Mouse (Mus musculus) CH12.LX (cell line): ENCODE data around the gene Lman1l. TPM values are rescaled to one million over a fixed set of nuclear protein-coding genes. Genes with fewer than 3 reads are reported as not detected.

Source experiments
- DNase-seq: peaks from one replicate; pipeline ENCODE4 v3.0.0-alpha.2; 2013; ENCODE audit errors: extremely low read depth
- H3K27ac ChIP-seq: 2 replicates; pipeline ENCODE4 v1.5.1; 2012; ENCODE audit warnings: low read depth, mild to moderate bottlenecking, control low read depth, moderate library complexity; ENCODE audit not compliant: insufficient read depth
- H3K27me3 ChIP-seq: replicated peaks from 2 replicates; pipeline ENCODE3; 2012; ENCODE audit warnings: inconsistent platforms
- H3K36me3 ChIP-seq, 2 experiments: replicated peaks in 1 of 2; 2 replicates each; pipeline versions ENCODE3 to v1.6.1; 2012; ENCODE audit warnings: inconsistent platforms in 1 of 2, low read length in 1 of 2, mild to moderate bottlenecking in 1 of 2, mixed read lengths in 1 of 2, moderate library complexity in 1 of 2; ENCODE audit not compliant: control insufficient read depth in 1 of 2, insufficient read depth in 1 of 2
- H3K4me1 ChIP-seq, 2 experiments: 2 replicates each; pipeline ENCODE4 v1.6.1; 2012; ENCODE audit warnings: inconsistent platforms in 1 of 2, moderate library complexity in 1 of 2; ENCODE audit not compliant: insufficient read depth in 2 of 2, control insufficient read depth in 1 of 2
- H3K4me2 ChIP-seq: 2 replicates; pipeline ENCODE4 v1.6.1; 2012; ENCODE audit warnings: low read depth, mild to moderate bottlenecking, control low read depth; ENCODE audit not compliant: poor library complexity, insufficient read depth, severe bottlenecking
- H3K4me3 ChIP-seq, 3 experiments: fragments of 150-350 bp in 1 of 3; sonication (generic) in 1 of 3; replicated peaks in 1 of 3; 2 replicates each; pipeline versions ENCODE3 to v1.5.1; 2011 to 2012; ENCODE audit warnings: low read depth in 2 of 3, low read length in 2 of 3, mild to moderate bottlenecking in 2 of 3, moderate library complexity in 2 of 3, control low read depth in 1 of 3, improper control_type of control experiment in 1 of 3, inconsistent platforms in 1 of 3, mixed read lengths in 1 of 3; ENCODE audit not compliant: poor library complexity in 1 of 3
- H3K79me2 ChIP-seq: replicated peaks from 2 replicates; pipeline ENCODE4 v1.6.1; 2012; ENCODE audit warnings: mild to moderate bottlenecking, moderate library complexity; ENCODE audit not compliant: control insufficient read depth, poor library complexity, insufficient read depth, severe bottlenecking; ENCODE audit errors: extremely low read depth
- H3K9ac ChIP-seq: 2 replicates; pipeline ENCODE4 v1.6.1; 2012; ENCODE audit warnings: low read depth, mild to moderate bottlenecking, control low read depth, moderate library complexity; ENCODE audit not compliant: insufficient read depth
- H3K9me3 ChIP-seq: replicated peaks from 2 replicates; pipeline ENCODE3; 2012; ENCODE audit warnings: low read length, inconsistent platforms, mixed read lengths
- BHLHE40 ChIP-seq: IDR thresholded peaks from 2 replicates; pipeline ENCODE4 v1.6.1; 2011; ENCODE audit warnings: mild to moderate bottlenecking, low read depth, low read length, improper control_type of control experiment
- CHD2 ChIP-seq: IDR thresholded peaks from 2 replicates; pipeline ENCODE4 v1.6.1; 2011; ENCODE audit warnings: low read length, improper control_type of control experiment
- CTCF ChIP-seq, 2 experiments: IDR thresholded peaks in 1 of 2; conservative IDR thresholded peaks in 1 of 2; 2 replicates each; pipeline ENCODE4 v1.5.1; 2011 to 2012; ENCODE audit warnings: low read depth in 2 of 2, low read length in 2 of 2, improper control_type of control experiment in 1 of 2, inconsistent platforms in 1 of 2, mild to moderate bottlenecking in 1 of 2, moderate library complexity in 1 of 2
- E2F4 ChIP-seq: IDR thresholded peaks from 2 replicates; pipeline ENCODE4 v1.6.1; 2011; ENCODE audit warnings: low read depth, low read length, improper control_type of control experiment; ENCODE audit not compliant: insufficient replicate concordance
- ELF1 ChIP-seq: IDR thresholded peaks from 2 replicates; pipeline ENCODE4 v1.6.1; 2014; ENCODE audit warnings: low read depth, mild to moderate bottlenecking, inconsistent platforms, low read length, improper control_type of control experiment
- HCFC1 ChIP-seq: IDR thresholded peaks from 2 replicates; pipeline ENCODE4 v1.6.1; 2012; ENCODE audit warnings: low read depth, mild to moderate bottlenecking, inconsistent platforms, low read length, improper control_type of control experiment
- JUN ChIP-seq: IDR thresholded peaks from 2 replicates; pipeline ENCODE4 v1.6.1; 2011; ENCODE audit warnings: low read depth, mild to moderate bottlenecking, low read length, improper control_type of control experiment, moderate library complexity; ENCODE audit not compliant: insufficient read depth
- KAT2A ChIP-seq: IDR thresholded peaks from 2 replicates; pipeline ENCODE4 v1.6.1; 2012; ENCODE audit warnings: low read length, improper control_type of control experiment, inconsistent platforms; ENCODE audit not compliant: insufficient replicate concordance
- MAX ChIP-seq: IDR thresholded peaks from 2 replicates; pipeline ENCODE4 v1.6.1; 2011; ENCODE audit warnings: low read length, improper control_type of control experiment
- MAZ ChIP-seq: IDR thresholded peaks from 2 replicates; pipeline ENCODE4 v1.6.1; 2012; ENCODE audit warnings: low read depth, mild to moderate bottlenecking, inconsistent platforms, low read length, improper control_type of control experiment, moderate library complexity
- MEF2A ChIP-seq: IDR thresholded peaks from 2 replicates; pipeline ENCODE4 v1.6.1; 2014; ENCODE audit warnings: low read depth, mild to moderate bottlenecking, inconsistent platforms, low read length, improper control_type of control experiment, borderline replicate concordance
- MYC ChIP-seq: IDR thresholded peaks from 2 replicates; pipeline ENCODE4 v1.6.1; 2011; ENCODE audit warnings: low read depth, mild to moderate bottlenecking, improper control_type of control experiment, low read length
- NELFE ChIP-seq: IDR thresholded peaks from 2 replicates; pipeline ENCODE4 v1.6.1; 2011; ENCODE audit warnings: low read depth, low read length, improper control_type of control experiment
- NRF1 ChIP-seq: IDR thresholded peaks from 2 replicates; pipeline ENCODE4 v1.6.1; 2014; ENCODE audit warnings: low read depth, mild to moderate bottlenecking, inconsistent platforms, low read length, improper control_type of control experiment, moderate library complexity
- POLR2A ChIP-seq: IDR thresholded peaks from 2 replicates; pipeline ENCODE4 v1.6.1; 2011; ENCODE audit warnings: low read depth, mild to moderate bottlenecking, improper control_type of control experiment, low read length
- POLR2AphosphoS2 ChIP-seq: IDR thresholded peaks from 2 replicates; pipeline ENCODE4 v1.6.1; 2011; ENCODE audit warnings: low read depth, low read length, improper control_type of control experiment
- RCOR1 ChIP-seq: conservative IDR thresholded peaks from 2 replicates; pipeline ENCODE4 v1.6.1; 2012; ENCODE audit warnings: low read depth, mild to moderate bottlenecking, inconsistent platforms, low read length, improper control_type of control experiment
- SMC3 ChIP-seq: IDR thresholded peaks from 2 replicates; pipeline ENCODE4 v1.6.1; 2011; ENCODE audit warnings: low read depth, low read length, improper control_type of control experiment
- TCF12 ChIP-seq: IDR thresholded peaks from 2 replicates; pipeline ENCODE4 v1.6.1; 2014; ENCODE audit warnings: low read depth, mild to moderate bottlenecking, inconsistent platforms, low read length, improper control_type of control experiment
- UBTF ChIP-seq: IDR thresholded peaks from 2 replicates; pipeline ENCODE4 v1.6.1; 2012; ENCODE audit warnings: low read depth, mild to moderate bottlenecking, inconsistent platforms, low read length, improper control_type of control experiment, moderate library complexity
- USF1 ChIP-seq: IDR thresholded peaks from 2 replicates; pipeline ENCODE4 v1.6.1; 2014; ENCODE audit warnings: low read depth, mild to moderate bottlenecking, inconsistent platforms, low read length, improper control_type of control experiment
- ZC3H11A ChIP-seq: IDR thresholded peaks from 2 replicates; pipeline ENCODE4 v1.6.1; 2012; ENCODE audit warnings: low read depth, mild to moderate bottlenecking, inconsistent platforms, low read length, improper control_type of control experiment
- ZMIZ1 ChIP-seq: IDR thresholded peaks from 2 replicates; pipeline ENCODE4 v1.6.1; 2012; ENCODE audit warnings: low read depth, mild to moderate bottlenecking, inconsistent platforms, low read length, improper control_type of control experiment
- ZNF384 ChIP-seq: IDR thresholded peaks from 2 replicates; pipeline ENCODE4 v1.6.1; 2012; ENCODE audit warnings: low read depth, low read length, improper control_type of control experiment, inconsistent platforms
- dilution Hi-C: fragments of 300-500 bp; cut with MboI; formaldehyde crosslinking; loops from 2 replicates; pipeline ENCODE4 v1.14.3; 2020; ENCODE audit warnings: low sequenced_read_pairs; ENCODE audit not compliant: extremely low pct_unique_long_range_greater_than_20kb, extremely low pct_ligation_motif_present
- in situ Hi-C: fragments of 300-500 bp; cut with MboI; formaldehyde crosslinking; loops from 3 replicates; pipeline ENCODE4 v1.14.3; 2019; ENCODE audit warnings: low sequenced_read_pairs, low pct_ligation_motif_present, low pct_unique_long_range_greater_than_20kb, mixed read lengths
- polyA plus RNA-seq: library from polyadenylated mRNA; unstranded; fragments of >175 nt; gene quantifications from 2 replicates; pipeline ENCODE4 v1.2.1, GENCODE M21; 2012; ENCODE audit warnings: low read depth; ENCODE audit not compliant: insufficient read length
- total RNA-seq, 2 experiments: library from RNA; depleted of rRNA; stranded (reverse); fragments of 300-350 nt in 1 of 2; fragments of >200 nt in 1 of 2; gene quantifications; 2 replicates each; pipeline ENCODE4 v1.2.3; 2012 to 2014

Gene Lman1l
- total and polyA plus RNA-seq, 3 experiments: 0.19 TPM; not detected in 2

DNA sequence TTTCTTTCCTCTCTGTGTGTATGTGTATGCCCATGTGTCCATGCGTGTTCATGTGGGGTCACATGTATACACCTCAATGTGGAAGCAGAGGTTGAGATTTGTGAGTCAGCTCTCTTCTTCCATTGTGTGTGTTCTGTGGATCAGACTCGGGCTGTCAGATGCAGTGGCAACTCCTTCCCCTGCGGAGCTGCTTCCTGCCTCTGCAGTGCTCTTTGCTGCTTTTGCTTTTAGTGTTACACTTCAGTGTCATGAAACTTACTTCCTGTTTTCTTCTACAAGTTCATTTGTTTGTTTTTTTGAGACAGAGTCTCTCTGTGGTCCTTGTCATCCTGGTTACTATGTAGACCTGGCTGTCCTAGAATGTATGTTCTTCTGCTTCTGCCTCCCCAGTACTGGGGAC is 35.6 kb downstream of the Lman1l start:
- no peak overlapping the region for H3K4me2 ChIP-seq
- dilution Hi-C loops: no loop called here
- H3K27me3 ChIP-seq: no peaks in the 10 kb centered on the region
- no peak for TF ChIP-seq TCF12
- TF ChIP-seq MEF2A: no peak
- no peak for TF ChIP-seq JUN
- no peak for TF ChIP-seq ZNF384
- TF ChIP-seq HCFC1: no peak
- no peak for TF ChIP-seq ZMIZ1
- TF ChIP-seq KAT2A: no peak
- no peak for TF ChIP-seq CHD2
- TF ChIP-seq, all 38 proteins: peak for 0
- peaks cover 60 to 82% of the 10 kb centered on the region in 2 experiments for H3K36me3 ChIP-seq
- no peak overlapping the region for H3K9ac ChIP-seq
- DNase-seq: no peak
- peaks cover 0 to 17% of the 10 kb centered on the region in 2 experiments; a peak in 2 of 4 replicates for H3K4me1 ChIP-seq
- in situ Hi-C loops: no loop called here
- H3K79me2 ChIP-seq: no peaks in the 10 kb centered on the region
- H3K4me3 ChIP-seq: no peak overlapping the region
- no peaks in the 10 kb centered on the region for H3K9me3 ChIP-seq
- H3K27ac ChIP-seq: no peak overlapping the region

- in situ Hi-C loops: no loop called here
- TF ChIP-seq E2F4: no peak
- no peak for TF ChIP-seq NELFE
- no peak for TF ChIP-seq SMC3
- no peak for TF ChIP-seq MYC
- TF ChIP-seq HCFC1: no peak
- TF ChIP-seq UBTF: no peak
- no peak for TF ChIP-seq ELF1
- no peak for TF ChIP-seq MAX
- no peak for TF ChIP-seq NRF1
- no peak for TF ChIP-seq CTCF (conservative IDR thresholded peaks at IDR 0.05 in 1 of 2, IDR thresholded peaks at IDR 0.05 in 1 of 2; ENCODE audit: low read depth in 2 of 2, low read length in 2 of 2)
- no peak for TF ChIP-seq BHLHE40
- no peak for TF ChIP-seq KAT2A
- TF ChIP-seq ZMIZ1: no peak
- TF ChIP-seq RCOR1: no peak
- no peak for TF ChIP-seq POLR2A
- no peak for TF ChIP-seq USF1
- TF ChIP-seq POLR2AphosphoS2: no peak
- TF ChIP-seq CHD2: no peak
- no peak for TF ChIP-seq ZC3H11A
- TF ChIP-seq MAZ: no peak
- dilution Hi-C loops: no loop called here
- peaks cover 0 to 7% of the 10 kb centered on the region in 2 experiments; a peak in 1 of 4 replicates for H3K4me1 ChIP-seq
- no peak overlapping the region for H3K4me3 ChIP-seq
- H3K9ac ChIP-seq: no peak overlapping the region
- H3K4me2 ChIP-seq: no peak overlapping the region
- H3K36me3 ChIP-seq: peaks cover 66 to 88% of the 10 kb centered on the region in 2 experiments
- no peak overlapping the region for H3K27ac ChIP-seq
- no peaks in the 10 kb centered on the region for H3K27me3 ChIP-seq
- no peaks in the 10 kb centered on the region; the same call in 1 of the 2 replicates for H3K79me2 ChIP-seq
- H3K9me3 ChIP-seq: no peaks in the 10 kb centered on the region
- no peak for DNase-seq
These were observed 43.3 kb downstream of the Lman1l start for GRCm38 (mm10) chr9:57577144-57577849.
